Comparison of ENCODE assay signal across 11 mouse cellular contexts in the genomic region with DNA sequence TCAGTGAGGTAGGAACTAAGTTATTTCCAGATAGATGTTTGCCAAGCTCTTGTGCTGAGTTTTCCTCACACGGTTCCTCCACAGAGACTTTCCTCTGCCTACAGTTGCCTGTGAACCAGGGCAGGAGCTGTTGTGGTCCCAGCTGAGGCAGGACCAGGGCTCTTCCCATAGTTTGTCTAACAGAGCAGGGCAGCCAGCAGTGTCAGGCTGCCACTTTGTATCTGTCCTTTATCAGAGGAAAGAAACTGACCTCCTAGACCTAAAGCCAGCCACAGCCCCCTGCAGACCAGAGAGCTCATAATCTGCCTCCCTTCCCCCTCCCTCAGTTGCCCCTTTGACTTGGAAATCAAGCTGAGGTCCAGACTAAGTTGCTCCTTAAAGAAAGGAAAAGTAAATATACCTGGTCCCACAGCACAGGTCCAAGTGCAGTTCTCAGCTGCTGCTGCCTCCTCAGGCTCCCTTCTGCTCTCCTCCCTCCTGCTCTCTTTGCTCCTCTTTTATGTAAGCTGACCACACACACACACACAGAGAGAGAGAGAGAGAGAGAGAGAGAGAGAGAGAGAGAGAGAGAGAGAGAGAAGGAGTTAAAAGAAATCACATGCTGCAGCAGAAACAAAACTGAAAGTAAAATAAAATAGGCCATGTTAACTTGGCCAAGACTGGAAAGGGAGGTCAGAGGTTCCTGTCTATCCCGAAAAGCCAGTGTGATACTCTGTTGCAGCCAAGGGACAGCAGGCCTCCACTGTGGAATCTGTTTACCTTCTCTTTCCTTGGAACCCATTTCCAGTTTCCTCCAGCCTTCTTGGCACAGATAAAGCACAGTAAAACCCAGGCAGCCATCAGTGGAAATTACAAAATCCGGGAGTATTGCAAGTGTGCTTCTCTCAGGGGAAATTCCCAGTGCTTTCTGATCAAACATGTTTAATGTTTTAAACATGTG. TPM values are rescaled to one million over a fixed set of nuclear protein-coding genes. Genes with fewer than 3 reads are reported as not detected.
A peak's percentile ranks its signal among the peaks of the same experiment; 100 is the strongest.
DNase-seq lines count a peak whose midpoint lies in the region; ATAC-seq and TF ChIP-seq lines count a peak whose summit lies in the region.
"Not testable (repeated sequence)": the region's sequence is repeated elsewhere in the genome, so short reads cannot be mapped to it uniquely, and the experiment has no call there.
"Had no signal": no experiment of that assay in that cellular context is flagged by ENCODE, and none has a peak within 500 bp of the region (broad histone marks: within the 10 kb centered on the region; RNA-seq: fewer than 3 reads in every experiment).

A gene (minus strand): TSS at position 470 of the 940 bp plus-strand sequence.
A gene (minus strand): TSS at position 473 of the 940 bp plus-strand sequence.

- peak within 1 kb of the TSS; percentile 82 for H3K27ac ChIP-seq in gastrocnemius, adult 2 months
- H3K27ac ChIP-seq in kidney, adult 2 months (ENCODE audit: insufficient read depth, low read depth, low read length) = peak within 1 kb of the TSS; percentile 81
- H3K27ac ChIP-seq in liver, embryonic 14.5 days; midbrain, embryonic 14.5 days (replicated peaks; ENCODE audit: low read depth, low read length): not testable (repeated sequence)

- H3K4me3 ChIP-seq in gastrocnemius, adult 2 months = peak within 1 kb of the TSS; percentile 63
- peak within 1 kb of the TSS; percentile 37 for H3K4me3 ChIP-seq in kidney, adult 2 months (ENCODE audit: insufficient read depth, low read depth, low read length)
- H3K4me3 ChIP-seq in liver, embryonic 14.5 days (ENCODE audit: insufficient read depth in 1 of 2, low read depth in 2 of 2, low read length in 2 of 2); midbrain, embryonic 14.5 days (replicated peaks; ENCODE audit: low read depth, low read length): not testable (repeated sequence)

- H3K36me3 ChIP-seq in kidney, adult 2 months (ENCODE audit: control insufficient read depth, insufficient read depth, low read length); liver, embryonic 14.5 days (replicated peaks; ENCODE audit: control insufficient read depth, insufficient read depth, low read depth); midbrain, embryonic 14.5 days (ENCODE audit: control insufficient read depth, insufficient read depth, low read length): not testable (repeated sequence)

- 29% methylated on average over 3 of the region's 3 CpGs for WGBS in kidney, adult 2 months
- WGBS in liver, embryonic 14.5 days (ENCODE audit: insufficient replicate concordance) = 34% methylated on average over 3 of the region's 3 CpGs
- WGBS in midbrain, embryonic 14.5 days = 48% methylated on average over 3 of the region's 3 CpGs

- intact Hi-C loops in gastrocnemius, adult 2 months (cut with DNase I); heart, postnatal 10 days (cut with DNase I): not testable (repeated sequence)

- ATAC-seq in liver, embryonic 14.5 days (ENCODE audit: insufficient read depth); midbrain, embryonic 14.5 days (ENCODE audit: low FRiP score, low TSS enrichment): not testable (repeated sequence)

- TF ChIP-seq CTCF in gastrocnemius, adult 2 months (IDR thresholded peaks at IDR 0.05); kidney, adult 2 months (conservative IDR thresholded peaks at IDR 0.05; ENCODE audit: insufficient read depth, insufficient read length, low read depth, low read length); liver, embryonic 14.5 days (IDR thresholded peaks at IDR 0.05; ENCODE audit: low read depth): not testable (repeated sequence)

- not testable (repeated sequence) for H3K27me3 ChIP-seq in kidney, adult 2 months (replicated peaks; ENCODE audit: control insufficient read depth, insufficient read depth, low read length); liver, embryonic 14.5 days (ENCODE audit: control insufficient read depth, insufficient read depth, low read length); midbrain, embryonic 14.5 days (ENCODE audit: control insufficient read depth, insufficient read depth, low read length)

- not testable (repeated sequence) for TF ChIP-seq EP300 in liver, embryonic 14.5 days (IDR thresholded peaks at IDR 0.05; ENCODE audit: low read depth)

- DNase-seq in T-cell, adult 2 months (ENCODE audit: low spot score) = peak; percentile 30
- DNase-seq in cerebellum, adult 18-20 months = peak; percentile 61 to 73
- peak; percentile 47 for DNase-seq in gastrocnemius, adult 2 months
- peak; percentile 45 to 50 for DNase-seq in heart, postnatal 10 days
- DNase-seq in kidney, adult 2 months = peak; percentile 73
- not testable (repeated sequence) for DNase-seq in liver, embryonic 14.5 days (ENCODE audit: low read depth in 3 of 3, low spot score in 3 of 3)
- DNase-seq in midbrain, embryonic 14.5 days = peak; percentile 20
- DNase-seq in thymus, postnatal 0 days (ENCODE audit: low spot score) = peak; percentile 43

- H3K9ac ChIP-seq in liver, embryonic 14.5 days (replicated peaks); midbrain, embryonic 14.5 days (replicated peaks; ENCODE audit: low read length): not testable (repeated sequence)

- not testable (repeated sequence) for H3K9me3 ChIP-seq in liver, embryonic 14.5 days (ENCODE audit: control insufficient read depth, low read length); midbrain, embryonic 14.5 days (ENCODE audit: control insufficient read depth, low read length)

- H3K4me1 ChIP-seq in kidney, adult 2 months (ENCODE audit: control insufficient read depth, insufficient read depth, low read length); liver, embryonic 14.5 days (replicated peaks; ENCODE audit: control insufficient read depth in 2 of 2, insufficient read depth in 2 of 2, low read length in 1 of 2); midbrain, embryonic 14.5 days (ENCODE audit: control insufficient read depth, insufficient read depth, low read length): not testable (repeated sequence)

- TF ChIP-seq POLR2A in kidney, adult 2 months (IDR thresholded peaks at IDR 0.05; ENCODE audit: low read depth, low read length) = not testable (repeated sequence)

- H3K4me2 ChIP-seq in liver, embryonic 14.5 days (ENCODE audit: low read depth) = peak within 1 kb of the TSS; percentile 15; the same call in 1 of the 2 replicates
- not testable (repeated sequence) for H3K4me2 ChIP-seq in midbrain, embryonic 14.5 days (ENCODE audit: low read length)

RNA-seq across cellular contexts. Expression of the first gene that starts in this region (rescaled TPM):
- total RNA-seq in gastrocnemius, adult 2 months (2021) = under 1 TPM; 0.08 to 0.89 TPM
- total RNA-seq in heart, postnatal 10 days (2021) = under 1 TPM in 1 of 2 experiments, not detected in 1; 0.07 TPM
- polyA plus RNA-seq in kidney, adult 2 months (2012; rRNA removed) = 1.8 and 2.8 TPM in 2 replicates
- polyA plus RNA-seq in liver, embryonic 14.5 days (2012; rRNA removed) = 0.13 and 0.27 TPM in 2 replicates
- 0.13 TPM in 2 replicates for polyA plus RNA-seq in liver, embryonic 14.5 days (2014; fragmentation: Nextera tagmentation; extraction: Ambion mirVana)
- 0.84 TPM in 1 of 2 replicates, not detected in the other for polyA plus RNA-seq in midbrain, embryonic 14.5 days (2014; fragmentation: Nextera tagmentation; extraction: Ambion mirVana)
- polyA plus RNA-seq in thymus, postnatal 0 days (2015; fragmentation: Nextera tagmentation; extraction: Ambion mirVana) = 0.56 TPM in 1 of 2 replicates, not detected in the other
- total RNA-seq: ES-E14; left cerebral cortex, postnatal 10 days had no signal
- polyA plus RNA-seq: forebrain, embryonic 12.5 days had no signal

RNA-seq across cellular contexts. Expression of the second gene that starts in this region (rescaled TPM):
- total RNA-seq in gastrocnemius, adult 2 months (2021) = 1 to 10 TPM; 3.8 to 4.1 TPM
- 1 to 10 TPM; 2.3 to 3.0 TPM for total RNA-seq in heart, postnatal 10 days (2021)
- 3.5 and 4.2 TPM in 2 replicates for polyA plus RNA-seq in kidney, adult 2 months (2012; rRNA removed)
- 0.58 and 1.1 TPM in 2 replicates for polyA plus RNA-seq in liver, embryonic 14.5 days (2012; rRNA removed)
- polyA plus RNA-seq in liver, embryonic 14.5 days (2014; fragmentation: Nextera tagmentation; extraction: Ambion mirVana) = 1.0 and 1.7 TPM in 2 replicates
- 0.40 and 4.4 TPM in 2 replicates for polyA plus RNA-seq in midbrain, embryonic 14.5 days (2014; fragmentation: Nextera tagmentation; extraction: Ambion mirVana)
- polyA plus RNA-seq in thymus, postnatal 0 days (2015; fragmentation: Nextera tagmentation; extraction: Ambion mirVana) = 34.8 and 40.5 TPM in 2 replicates
- total RNA-seq: ES-E14 had no signal
